Mouse (Mus musculus) cerebral cortex, adult 2 months (tissue): ENCODE data around the gene Asb18.

ENCODE experiments used
- WGBS: fragments of 180-500 bp; shearing (Covaris S2); methylation state at CpG from one replicate; pipeline ENCODE4 v1.1.7; 2018; 5-methylcytosine and 5-hydroxymethylcytosine counted together

The Asb18 gene

DNA sequence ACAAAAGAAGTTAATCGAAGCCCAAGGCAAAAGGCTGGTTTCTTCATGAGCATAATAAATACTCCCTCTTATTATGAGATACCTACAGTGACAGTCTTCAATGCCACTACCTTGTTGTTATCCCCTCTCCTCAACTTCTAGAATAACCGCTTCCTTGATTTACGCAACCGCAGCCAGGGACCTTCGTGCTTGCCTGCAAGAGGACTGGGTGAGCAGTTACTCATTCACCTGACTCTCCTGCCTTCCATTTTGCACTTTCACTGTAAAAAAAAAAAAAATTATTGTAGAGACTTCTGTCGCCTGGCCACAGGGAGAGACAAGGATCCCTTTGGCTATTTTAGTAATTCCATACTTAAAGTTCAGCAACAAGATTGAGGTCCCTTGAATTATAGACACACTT, 81.4 kb downstream of the Asb18 start:
- WGBS = 19% methylated on average over 6 of the region's 6 CpGs

DNA sequence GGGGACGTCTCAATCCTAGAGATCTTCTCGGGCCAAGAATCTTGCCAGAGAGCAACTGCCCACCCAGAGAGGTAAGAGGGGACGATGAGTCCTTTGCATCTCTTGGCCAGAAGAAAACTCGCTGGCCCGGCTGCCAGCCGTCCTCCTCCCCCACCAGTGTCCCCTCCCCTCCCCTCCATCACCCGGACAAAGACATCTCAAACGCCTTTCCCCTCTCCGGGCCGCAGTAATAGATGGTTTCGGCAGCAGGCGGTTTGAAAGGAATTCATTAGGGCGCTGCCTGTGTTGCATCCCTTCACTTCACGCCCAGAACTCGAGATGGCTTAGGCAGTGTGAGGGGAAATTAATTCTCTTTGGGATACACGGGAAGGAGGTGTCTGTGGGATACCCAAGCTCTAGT, 81.8 kb downstream of the Asb18 start:
- 3% methylated on average over 16 of the region's 16 CpGs for WGBS

DNA sequence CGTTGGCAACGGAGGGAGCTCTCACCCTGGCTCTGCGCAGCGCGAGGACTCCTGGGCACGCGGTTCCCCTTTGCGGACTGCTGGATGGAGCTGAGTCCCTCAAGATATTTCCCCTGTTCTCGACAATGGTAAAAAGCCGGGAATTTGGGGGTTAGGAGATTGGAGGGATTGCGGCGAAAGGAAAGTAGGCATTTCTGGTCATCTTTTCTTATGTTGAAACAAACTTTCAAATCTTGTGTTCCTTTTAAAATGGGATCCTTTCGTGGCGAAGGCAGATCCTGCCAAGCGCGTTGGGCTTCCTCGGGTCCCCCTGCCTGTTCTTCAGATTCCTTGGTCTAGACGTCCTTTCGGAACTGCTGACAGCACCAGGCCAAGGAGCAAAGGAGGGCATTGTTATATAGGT, 82.4 kb downstream of the Asb18 start:
- WGBS = 7% methylated on average over 19 of the region's 19 CpGs

DNA sequence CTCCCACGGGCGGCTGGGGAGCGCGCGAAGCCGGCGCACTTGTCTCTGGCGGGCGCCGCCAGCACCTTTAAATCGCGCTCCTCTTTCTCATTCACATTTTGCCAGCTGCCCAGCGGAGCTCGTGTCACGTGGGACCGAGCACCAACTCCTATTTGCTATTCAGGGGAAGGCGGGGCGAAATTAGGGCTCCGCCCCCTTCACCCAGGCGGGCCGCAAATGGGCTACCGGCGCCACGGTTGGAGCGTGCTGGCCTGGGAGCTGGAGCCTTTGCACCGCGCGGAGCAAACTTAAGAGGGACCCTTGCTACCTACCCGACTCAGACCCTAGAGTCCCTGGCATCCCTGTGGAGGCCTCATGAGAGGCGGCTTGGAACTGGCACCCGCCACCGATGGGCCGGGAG, 83.3 kb downstream of the Asb18 start, which contains the start of gene Gbx2:
Gene Gbx2, minus strand, starts transcription at position 60 of the 400 bp plus-strand sequence.
- 2% methylated on average over 33 of the region's 33 CpGs for WGBS

DNA sequence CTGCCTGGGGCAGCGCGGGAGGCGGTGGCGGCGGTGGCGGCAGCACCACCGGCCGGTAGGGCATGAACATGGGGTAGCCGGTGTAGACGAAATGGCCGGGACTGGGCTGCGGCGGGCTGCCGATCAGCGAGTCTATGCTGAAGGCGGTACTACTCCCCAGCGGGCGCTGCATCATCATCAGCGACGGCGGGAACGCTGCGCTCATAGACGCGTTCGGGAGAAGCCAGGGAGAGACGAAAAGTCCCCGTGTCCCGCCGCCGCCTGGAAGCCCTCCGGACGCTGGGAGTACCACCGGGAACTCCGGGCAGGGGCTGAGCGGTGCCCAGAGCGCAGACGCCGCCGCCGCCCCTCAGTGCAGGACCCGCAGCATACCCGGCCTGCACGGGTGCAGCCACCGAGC, 83.9 kb downstream of the Asb18 start:
- under 1% methylated on average over 45 of the region's 45 CpGs for WGBS

DNA sequence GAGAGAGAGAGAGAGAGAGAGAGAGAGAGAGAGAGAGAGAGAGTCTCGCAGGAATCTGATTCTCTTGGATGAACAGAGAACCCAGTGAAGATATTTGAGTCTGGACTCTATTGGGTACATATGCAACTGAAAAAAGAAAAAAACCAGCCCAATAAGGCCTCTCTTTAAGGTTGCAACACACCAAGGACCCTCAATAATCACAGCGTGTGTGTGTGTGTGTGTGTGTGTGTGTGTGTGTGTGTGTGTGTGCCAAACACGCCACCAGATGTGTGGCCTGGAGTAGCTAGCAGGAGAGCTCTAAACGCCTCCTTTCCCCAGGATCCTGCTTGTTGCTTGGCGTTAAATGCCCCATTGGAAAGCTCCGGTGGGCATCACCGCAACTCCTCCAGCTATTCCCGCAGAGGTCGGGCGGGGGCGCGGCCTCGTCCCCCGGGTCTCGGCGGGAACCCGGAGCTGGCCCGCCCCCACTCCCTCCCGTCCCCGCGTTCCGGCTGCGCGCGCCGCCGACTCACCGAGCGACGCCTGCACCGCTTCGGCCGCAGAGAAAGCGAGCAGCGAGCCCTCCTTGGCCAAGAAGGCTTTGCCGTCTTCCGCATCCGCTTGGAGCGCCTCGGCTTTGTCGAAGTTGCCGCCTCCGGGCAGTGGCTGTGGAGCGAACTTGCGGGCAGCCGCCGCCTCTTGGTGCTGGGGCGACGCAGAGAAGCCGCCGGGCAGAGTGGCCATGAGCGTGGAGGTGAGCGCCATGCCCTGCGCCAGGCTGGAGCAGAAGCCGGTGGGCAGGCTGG, 84.6 kb downstream of the Asb18 start:
- 1% methylated on average over 54 of the region's 55 CpGs for WGBS

DNA sequence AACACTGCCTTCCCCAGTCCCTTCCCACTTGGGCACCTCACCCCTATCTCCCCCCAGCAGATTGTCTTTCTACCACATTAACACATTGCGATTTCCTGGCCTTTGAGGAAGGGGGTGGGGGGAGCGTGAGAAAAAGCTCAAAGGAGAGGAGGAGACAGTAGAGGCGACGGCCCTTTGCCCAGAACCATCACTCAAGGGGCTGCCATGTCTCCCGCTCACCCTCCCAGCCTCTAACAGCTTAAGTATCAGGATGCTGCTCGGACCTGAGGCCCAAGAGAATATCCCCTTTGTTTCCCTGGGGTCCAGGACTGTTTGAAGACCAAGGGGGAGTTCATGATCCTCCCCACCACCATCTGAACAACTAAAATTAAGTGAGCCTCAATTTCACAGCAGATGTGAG, 85.3 kb downstream of the Asb18 start:
- WGBS = 14% methylated on average over 6 of the region's 6 CpGs

DNA sequence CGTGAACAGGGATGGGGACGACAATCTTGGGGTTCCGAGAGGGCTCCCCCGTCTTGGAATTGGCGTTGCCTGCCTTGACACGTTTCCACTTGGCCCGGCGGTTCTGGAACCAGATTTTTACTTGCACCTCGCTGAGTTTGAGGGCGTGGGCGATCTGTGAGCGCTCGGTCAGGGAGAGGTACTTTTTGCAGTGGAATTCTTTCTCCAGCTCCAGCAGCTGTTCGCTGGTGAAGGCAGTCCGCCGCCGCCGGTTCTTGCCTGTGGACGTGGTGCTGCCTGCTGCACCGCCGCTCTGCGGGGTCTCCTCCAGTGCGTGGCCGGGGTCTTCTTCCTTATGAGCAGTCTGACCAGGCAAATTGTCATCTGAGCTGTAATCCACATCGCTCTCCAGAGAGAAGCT, 85.8 kb downstream of the Asb18 start:
- WGBS = 14% methylated on average over 25 of the region's 25 CpGs

DNA sequence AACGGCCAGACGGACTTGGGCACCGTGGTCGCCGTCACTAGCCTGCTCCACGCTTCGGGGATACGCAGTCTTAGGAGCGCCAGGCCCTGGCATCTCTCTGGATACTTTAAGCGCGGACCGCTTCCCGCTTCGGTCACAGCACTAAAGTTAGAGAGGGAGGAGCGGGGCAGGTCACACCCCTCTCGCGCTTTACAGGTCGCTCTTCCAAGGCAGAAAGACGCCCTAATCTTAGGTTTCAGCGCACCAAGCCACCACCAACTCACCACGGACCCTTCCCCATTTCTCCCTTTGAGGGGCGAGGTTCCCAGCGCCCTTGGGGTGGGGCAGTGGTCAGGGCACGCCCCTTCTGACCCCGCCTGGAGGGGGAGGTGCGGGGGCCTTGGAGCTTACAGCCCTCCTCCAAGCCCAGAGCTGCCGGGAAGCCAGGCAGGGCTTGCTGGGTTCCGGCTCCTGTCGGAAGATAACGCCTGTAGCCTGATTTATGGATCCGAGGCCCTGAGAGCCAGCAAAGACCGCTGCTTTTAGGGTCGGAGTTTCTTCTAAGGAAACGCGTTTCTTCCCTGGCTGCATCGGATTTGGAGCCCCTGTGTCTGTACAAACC, 87.3 kb downstream of the Asb18 start:
- 4% methylated on average over 36 of the region's 36 CpGs for WGBS

DNA sequence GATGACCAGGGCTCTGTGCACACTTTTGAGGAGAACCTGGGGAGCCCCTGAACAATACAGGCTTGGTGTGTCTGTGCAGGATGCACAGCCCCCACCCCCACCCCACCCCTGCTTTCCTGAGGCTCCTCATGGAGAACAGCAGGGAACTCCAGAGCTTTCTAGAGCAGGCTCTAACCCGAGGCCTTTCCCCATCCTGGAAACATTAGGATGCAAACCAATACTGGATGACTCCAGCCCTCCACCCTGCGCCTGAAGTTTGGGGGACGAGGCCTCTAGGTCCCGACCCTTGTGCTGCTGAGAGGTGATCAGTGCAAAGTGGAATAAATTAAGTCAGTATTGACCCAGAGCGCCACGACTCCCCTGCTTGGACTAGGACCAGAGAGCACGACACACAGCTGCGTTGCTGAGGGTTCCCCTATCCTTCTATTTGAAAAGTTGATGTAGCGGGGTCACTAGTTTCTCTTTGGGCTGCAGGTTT, 87.8 kb downstream of the Asb18 start:
- WGBS = 14% methylated on average over 9 of the region's 9 CpGs

DNA sequence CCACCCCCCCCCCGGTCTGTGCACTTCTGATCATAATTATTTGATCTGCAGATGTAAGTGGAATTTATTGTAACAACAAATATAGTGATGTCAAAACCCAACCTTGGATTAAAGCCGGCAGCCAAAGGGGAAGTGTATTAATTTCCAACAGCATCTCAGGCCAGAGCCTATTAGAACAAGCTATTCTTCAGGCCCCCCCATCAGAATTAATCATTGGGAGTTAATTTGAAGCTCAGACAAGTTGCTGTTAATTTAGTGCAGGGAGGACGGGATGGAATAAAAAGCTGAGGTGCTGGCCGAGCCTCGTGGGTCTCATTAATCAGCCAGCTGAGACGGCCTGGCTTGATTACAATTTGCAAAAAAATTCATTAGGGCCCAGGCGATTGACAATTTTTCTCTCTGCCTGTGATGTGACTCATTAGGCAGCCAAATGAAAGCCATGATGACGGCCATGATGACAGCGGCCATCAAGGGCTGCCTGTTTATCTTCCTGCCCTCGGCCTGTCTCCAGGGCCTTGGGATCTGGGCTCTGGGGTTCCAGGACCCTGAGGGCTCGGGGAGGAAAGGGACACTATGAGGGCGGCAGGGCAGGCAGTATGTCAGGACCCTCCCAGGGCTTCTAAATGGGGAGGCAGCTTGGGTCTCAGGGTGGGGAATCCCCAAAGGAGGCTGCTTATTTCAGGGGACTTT, 88.8 kb downstream of the Asb18 start:
- 51% methylated on average over 12 of the region's 12 CpGs for WGBS

DNA sequence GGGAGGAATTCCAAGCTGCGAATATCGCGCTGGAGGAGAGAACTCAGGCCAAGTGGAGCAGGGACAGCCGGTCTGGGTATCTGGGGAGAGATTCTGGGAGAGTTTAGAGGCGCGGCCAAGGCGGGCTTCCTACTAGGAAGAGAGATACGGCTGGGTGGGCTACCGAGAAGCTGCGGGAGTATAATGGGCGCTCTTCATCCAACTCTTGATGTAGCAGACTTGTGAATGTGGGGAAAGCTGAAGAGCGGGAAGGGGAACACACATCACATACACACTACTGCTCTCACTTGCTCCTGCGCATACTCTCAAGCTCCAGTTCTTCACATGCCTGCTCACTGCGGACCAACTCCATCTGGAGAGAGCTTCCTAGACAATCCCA, 90.8 kb downstream of the Asb18 start:
- WGBS = 9% methylated on average over 14 of the region's 14 CpGs

DNA sequence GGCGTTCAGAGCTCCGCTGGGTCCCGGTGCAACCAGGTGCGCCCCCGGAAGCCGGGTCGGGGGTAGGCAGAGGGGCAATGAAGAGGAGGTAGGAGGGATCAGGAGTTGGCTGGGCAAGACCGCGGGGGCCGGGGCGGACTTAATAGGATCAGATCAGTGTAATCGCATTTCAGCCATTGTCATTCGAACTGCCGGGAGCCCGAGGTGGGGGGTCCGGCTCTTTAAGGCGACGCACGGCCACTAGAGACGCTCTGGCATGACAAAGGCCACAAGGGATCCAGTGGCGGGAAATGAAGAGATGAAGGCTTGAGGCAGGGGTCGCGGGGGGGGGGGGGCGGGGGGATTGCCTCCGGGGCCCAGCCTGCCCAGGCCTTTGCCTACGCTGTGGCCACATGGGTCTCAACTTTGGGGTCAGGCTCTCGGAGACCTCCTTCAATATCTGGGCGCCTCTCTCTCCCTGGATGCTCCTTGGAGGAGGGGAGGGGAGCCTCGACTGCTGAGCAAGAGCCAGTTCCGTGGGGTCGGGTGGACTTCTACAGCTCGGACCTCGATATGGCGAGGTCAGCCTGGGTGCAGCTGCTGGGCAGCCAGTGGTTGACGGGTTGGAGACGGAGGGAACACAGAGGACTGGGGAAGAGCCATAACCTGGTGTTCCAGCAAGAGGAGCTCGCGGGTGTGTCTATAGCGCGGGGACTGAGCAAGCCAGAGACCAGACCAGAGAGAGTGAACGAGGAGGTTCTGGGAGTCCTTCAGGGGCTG, 91.4 kb downstream of the Asb18 start:
- WGBS = 3% methylated on average over 41 of the region's 41 CpGs

DNA sequence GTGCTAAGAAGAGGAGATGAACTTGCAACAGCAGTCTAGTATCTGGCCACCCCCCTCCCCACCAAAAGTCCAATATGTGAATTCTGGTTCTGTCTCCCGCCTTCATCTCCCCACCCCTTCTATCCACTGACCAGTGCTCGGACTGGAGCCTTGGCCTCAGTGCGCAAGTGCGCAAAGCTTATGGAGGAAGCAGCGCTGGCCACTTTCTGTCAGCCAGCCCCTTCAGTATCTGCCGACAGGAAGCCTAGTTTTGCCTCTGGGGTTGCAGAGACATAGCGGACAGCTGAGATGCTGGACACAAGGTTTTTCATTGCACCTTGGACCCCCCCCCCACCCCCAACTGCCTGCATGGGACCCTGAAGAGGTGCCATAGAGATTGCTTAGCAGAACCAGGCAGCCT, 92.2 kb downstream of the Asb18 start:
- WGBS = 3% methylated on average over 7 of the region's 7 CpGs

DNA sequence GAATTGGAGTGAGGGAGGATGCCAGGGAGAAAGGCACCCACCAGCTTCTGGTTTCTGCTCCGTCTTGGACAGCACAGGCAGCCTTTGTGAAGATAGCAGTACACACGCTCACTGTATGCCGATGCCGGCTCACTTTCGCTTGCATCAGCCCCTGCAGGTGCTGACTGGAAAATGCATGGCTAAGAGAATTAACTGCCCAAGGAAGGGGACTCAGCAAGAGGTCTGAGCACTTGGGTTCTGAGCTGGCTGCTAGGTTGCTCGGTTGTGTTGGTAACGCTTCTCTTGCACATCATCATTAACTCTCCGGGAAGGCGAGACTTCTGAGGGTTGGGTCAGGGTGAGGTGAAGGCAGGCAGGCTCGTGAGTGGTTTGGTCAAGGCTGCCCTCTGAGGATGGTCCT, 92.7 kb downstream of the Asb18 start:
- WGBS = 3% methylated on average over 10 of the region's 10 CpGs

DNA sequence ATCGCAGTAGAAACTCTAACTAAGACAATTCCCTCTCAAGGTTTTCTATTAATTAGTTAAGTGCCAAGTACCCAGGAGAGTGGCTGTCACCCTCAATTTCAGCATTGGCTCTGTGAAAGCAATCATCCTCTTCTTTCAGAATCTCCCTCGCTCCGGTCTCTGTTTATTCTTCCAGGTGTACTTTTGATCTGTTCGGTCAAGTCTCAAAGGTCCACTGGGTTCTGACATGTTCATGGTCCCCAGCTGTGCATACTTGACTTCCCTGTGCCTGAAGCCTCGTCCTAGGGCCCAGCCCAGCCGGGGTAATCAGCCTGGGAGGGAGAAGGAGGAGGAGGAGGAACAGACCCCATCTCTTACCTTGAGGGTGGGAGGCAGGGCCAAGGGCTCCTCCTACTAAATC, 95.3 kb downstream of the Asb18 start:
- WGBS = 90% methylated on average over 6 of the region's 6 CpGs

DNA sequence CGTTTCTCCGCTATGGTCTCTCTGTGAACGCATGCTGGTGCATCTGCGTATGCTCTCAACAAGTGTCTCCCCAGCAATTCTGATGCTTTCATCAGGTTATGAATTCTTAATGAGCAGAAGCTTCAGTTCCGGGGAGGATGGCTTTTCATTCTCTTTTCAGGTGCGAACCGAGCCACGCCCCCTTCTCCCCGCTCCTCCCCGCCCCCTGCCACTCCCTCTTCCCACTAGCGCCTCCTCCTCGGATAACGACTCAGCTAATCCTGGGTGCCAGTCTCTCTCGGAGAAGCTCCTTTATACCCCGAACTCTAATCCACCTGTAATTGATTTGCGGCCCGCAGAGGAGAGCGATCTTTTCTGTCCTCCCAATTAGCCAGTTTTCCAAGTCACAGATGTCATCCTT, 96.4 kb downstream of the Asb18 start:
- 15% methylated on average over 18 of the region's 18 CpGs for WGBS

DNA sequence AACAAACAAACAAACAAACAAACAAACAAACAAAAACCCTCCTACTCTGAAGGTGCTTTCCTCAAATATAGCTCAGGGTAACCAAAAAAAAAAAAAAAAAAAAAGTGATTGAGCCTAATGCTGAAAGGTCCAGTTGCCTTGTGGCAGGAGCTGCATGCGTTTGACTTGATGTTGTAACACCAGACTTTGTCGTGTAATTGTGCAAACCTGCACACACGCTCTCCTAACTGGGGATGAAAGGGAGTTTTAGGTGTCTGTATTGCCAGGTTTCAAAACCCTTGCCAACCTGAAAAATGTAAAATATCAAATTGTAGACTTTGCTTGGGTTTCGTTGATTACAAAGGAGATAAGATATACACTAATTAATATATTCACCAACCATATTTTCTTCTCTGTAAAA, 100.9 kb downstream of the Asb18 start:
- 84% methylated on average over 4 of the region's 4 CpGs for WGBS

DNA sequence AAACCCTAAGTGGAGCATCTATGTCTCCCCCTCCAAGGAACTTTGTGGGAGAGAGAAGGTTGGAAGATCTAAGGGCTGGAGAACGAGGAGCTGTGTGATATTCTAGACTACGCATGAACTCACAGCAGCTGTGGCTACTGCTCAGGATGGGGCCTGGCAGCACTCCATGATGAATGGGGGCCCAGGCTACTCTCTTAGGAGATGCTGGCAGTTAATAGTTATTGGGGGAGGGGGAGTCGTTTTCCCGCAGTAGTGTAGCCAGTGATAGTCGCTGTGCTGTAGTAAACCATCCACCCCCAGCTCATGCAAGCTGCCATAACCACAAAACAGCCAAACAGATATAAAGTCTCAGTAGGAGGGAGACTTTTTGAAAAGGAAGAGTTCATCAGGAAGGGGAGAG, 102.1 kb downstream of the Asb18 start:
- WGBS = 53% methylated on average over 5 of the region's 5 CpGs

DNA sequence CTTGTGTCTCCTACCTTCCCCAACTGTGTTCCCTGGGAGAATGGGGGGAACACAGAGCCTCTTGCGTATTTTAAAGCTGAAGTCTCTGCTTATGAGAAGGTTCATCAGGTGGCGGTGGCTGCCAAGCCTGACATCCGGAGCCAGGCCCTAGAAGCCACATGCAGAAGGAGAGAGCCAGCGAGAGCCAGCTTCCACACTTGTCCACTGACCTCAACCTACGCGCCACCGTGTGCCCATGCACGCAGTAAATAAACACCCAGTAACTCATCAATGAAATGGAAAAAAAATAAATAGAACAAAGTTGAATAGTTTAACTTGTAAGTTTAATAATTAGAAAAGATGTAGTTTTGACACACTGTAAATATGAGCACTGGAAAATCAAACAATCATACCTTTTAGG, 104.7 kb downstream of the Asb18 start:
- 95% methylated on average over 8 of the region's 8 CpGs for WGBS

DNA sequence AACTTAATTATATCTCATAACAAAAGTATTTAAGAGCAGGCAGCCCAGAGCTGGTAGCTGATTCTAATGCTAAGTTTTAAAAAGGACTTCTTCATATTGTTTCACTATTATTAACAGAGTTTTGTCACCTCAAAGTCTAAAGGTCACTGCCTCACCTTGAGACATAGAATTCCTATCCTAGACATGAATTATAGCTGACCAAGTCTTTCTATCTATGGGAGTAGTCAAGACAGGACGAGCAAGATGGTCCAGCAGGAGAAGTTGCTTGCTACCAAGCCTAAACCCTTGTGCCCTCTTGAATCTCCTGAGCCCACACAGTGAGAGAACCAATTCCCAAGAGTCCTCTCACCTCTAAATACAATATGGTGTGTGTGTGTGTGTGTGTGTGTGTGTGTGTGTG, 111.8 kb downstream of the Asb18 start:
- 84% methylated on average over 1 of the region's 1 CpGs for WGBS

DNA sequence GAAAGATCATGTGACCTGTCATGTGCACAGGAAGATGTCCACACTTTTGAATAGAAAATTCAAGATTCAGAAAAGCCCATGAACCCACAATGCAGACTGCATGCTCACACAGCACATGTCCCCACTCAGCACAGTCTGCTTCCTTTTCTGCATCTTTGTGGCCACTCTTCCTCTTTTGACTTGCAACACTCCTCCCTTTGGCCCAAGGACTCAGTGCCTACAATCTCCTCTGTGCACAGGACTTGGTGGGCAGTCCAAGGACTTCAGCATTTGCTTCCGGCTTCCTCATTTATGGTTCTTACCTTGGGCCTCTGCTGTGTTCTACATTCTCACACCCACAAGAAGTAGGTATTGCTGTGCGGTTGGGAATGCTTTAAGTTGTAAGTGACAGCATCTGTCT, 112.2 kb downstream of the Asb18 start:
- WGBS = 88% methylated on average over 2 of the region's 2 CpGs
